Mouse (Mus musculus) midbrain, embryonic 14.5 days (tissue): Measurements from ENCODE around the gene Eps8. TPM values are rescaled to one million over a fixed set of nuclear protein-coding genes. Genes with fewer than 3 reads are reported as not detected.

ENCODE experiments used
- ATAC-seq: fragments of 200-750 bp; cut with Nextera tagmentation; 2 replicates; pipeline ENCODE4 v1.8.0; 2017; ENCODE audit warnings: moderate number of reproducible peaks, moderate library complexity; ENCODE audit not compliant: low FRiP score, low TSS enrichment
- DNase-seq: peaks from one replicate; pipeline ENCODE4 v3.0.0-alpha.2; 2015
- H3K27ac ChIP-seq: fragments of 300-500 bp; sonication (generic); replicated peaks from 2 replicates; pipeline ENCODE4 v1.5.1; 2014; ENCODE audit warnings: mild to moderate bottlenecking, low read depth, low read length, moderate library complexity
- H3K27me3 ChIP-seq: fragments of 300-500 bp; sonication (generic); 2 replicates; pipeline ENCODE4 v1.6.1; 2014; ENCODE audit warnings: low read length, control low read depth, mixed read lengths; ENCODE audit not compliant: control insufficient read depth, insufficient read depth
- H3K36me3 ChIP-seq: fragments of 300-500 bp; sonication (generic); 2 replicates; pipeline ENCODE4 v1.6.1; 2014; ENCODE audit warnings: low read length, control low read depth; ENCODE audit not compliant: control insufficient read depth, insufficient read depth
- H3K4me1 ChIP-seq: fragments of 300-500 bp; sonication (generic); 2 replicates; pipeline ENCODE4 v1.6.1; 2014; ENCODE audit warnings: mild to moderate bottlenecking, antibody characterized with exemption, low read length, control low read depth; ENCODE audit not compliant: control insufficient read depth, insufficient read depth
- H3K4me2 ChIP-seq: fragments of 300-500 bp; sonication (generic); 2 replicates; pipeline ENCODE4 v1.6.1; 2014; ENCODE audit warnings: mild to moderate bottlenecking, low read length, moderate library complexity
- H3K4me3 ChIP-seq: fragments of 300-500 bp; sonication (generic); replicated peaks from 2 replicates; pipeline ENCODE4 v1.5.1; 2014; ENCODE audit warnings: low read depth, low read length
- H3K9ac ChIP-seq: fragments of 300-500 bp; sonication (generic); replicated peaks from 2 replicates; pipeline ENCODE4 v1.6.1; 2014; ENCODE audit warnings: mild to moderate bottlenecking, low read length, moderate library complexity
- H3K9me3 ChIP-seq: fragments of 300-500 bp; sonication (generic); 2 replicates; pipeline ENCODE4 v1.6.1; 2016; ENCODE audit warnings: low read length, control low read depth, mixed read lengths; ENCODE audit not compliant: control insufficient read depth
- WGBS: fragments of 180-500 bp; shearing (Covaris S2); extraction: QIAGEN DNeasy Blood & Tissue Kit; methylation state at CpG from one replicate; pipeline ENCODE4 v1.1.7; 2014; 5-methylcytosine and 5-hydroxymethylcytosine counted together
- polyA plus RNA-seq: library from polyadenylated mRNA; unstranded; fragments of >200 nt; fragmentation: Nextera tagmentation; extraction: Ambion mirVana; gene quantifications from 2 replicates; pipeline ENCODE4 v1.2.1, GENCODE M21; 2014

The Eps8 gene
- polyA plus RNA-seq, 1 experiment from 2014 or later, result 19.2 TPM

GRCm38 (mm10) chr6:137558840-137559239 lies 95.8 kb downstream of the Eps8 start:
- 91% methylated on average over 13 of the region's 13 CpGs for WGBS
- ATAC-seq, result no peak

GRCm38 (mm10) chr6:137557671-137558070 lies 97.0 kb downstream of the Eps8 start:
- Histone ChIP-seq H3K4me3 (no peak overlapping the region), H3K9me3 (no peaks in the 10 kb centered on the region), H3K27ac (no peak overlapping the region), H3K9ac (no peak overlapping the region), H3K4me2 (no peak overlapping the region), H3K4me1 (peaks cover 3% of the 10 kb centered on the region; the same call in 1 of the 2 replicates), H3K27me3 (no peaks in the 10 kb centered on the region), H3K36me3 (no peaks in the 10 kb centered on the region)
- ATAC-seq (no peak), DNase-seq (no peak)
- 84% methylated on average over 2 of the region's 2 CpGs for WGBS

More at GRCm38 (mm10) chr6:137558840-137559239, 95.8 kb downstream of the Eps8 start:
- Histone ChIP-seq H3K4me3 (no peak overlapping the region), H3K4me1 (peaks cover 3% of the 10 kb centered on the region; the same call in 1 of the 2 replicates), H3K27ac (no peak overlapping the region), H3K36me3 (no peaks in the 10 kb centered on the region), H3K9me3 (no peaks in the 10 kb centered on the region), H3K4me2 (no peak overlapping the region), H3K27me3 (no peaks in the 10 kb centered on the region), H3K9ac (no peak overlapping the region)
- no peak for DNase-seq

GRCm38 (mm10) chr6:137557159-137557558 lies 97.5 kb downstream of the Eps8 start:
- Histone ChIP-seq H3K4me2 (no peak overlapping the region), H3K27me3 (no peaks in the 10 kb centered on the region), H3K36me3 (no peaks in the 10 kb centered on the region), H3K4me3 (no peak overlapping the region), H3K9ac (no peak overlapping the region), H3K4me1 (peaks cover 3% of the 10 kb centered on the region; the same call in 1 of the 2 replicates), H3K27ac (no peak overlapping the region), H3K9me3 (no peaks in the 10 kb centered on the region)
- DNase-seq (no peak), ATAC-seq (no peak)
- WGBS, result 92% methylated on average over 4 of the region's 4 CpGs

GRCm38 (mm10) chr6:137556636-137557035 lies 98.0 kb downstream of the Eps8 start:
- no peak overlapping the region for H3K27ac ChIP-seq
- peaks cover 3% of the 10 kb centered on the region; the same call in 1 of the 2 replicates for H3K4me1 ChIP-seq
- DNase-seq, result no peak
- no peaks in the 10 kb centered on the region for H3K27me3 ChIP-seq
- H3K36me3 ChIP-seq, result no peaks in the 10 kb centered on the region
- no peak overlapping the region for H3K9ac ChIP-seq
- WGBS, result 94% methylated on average over 5 of the region's 5 CpGs
- no peak overlapping the region for H3K4me2 ChIP-seq
- ATAC-seq, result no peak; the same call in 1 of the 2 replicates
- no peak overlapping the region for H3K4me3 ChIP-seq
- H3K9me3 ChIP-seq, result no peaks in the 10 kb centered on the region

DNA sequence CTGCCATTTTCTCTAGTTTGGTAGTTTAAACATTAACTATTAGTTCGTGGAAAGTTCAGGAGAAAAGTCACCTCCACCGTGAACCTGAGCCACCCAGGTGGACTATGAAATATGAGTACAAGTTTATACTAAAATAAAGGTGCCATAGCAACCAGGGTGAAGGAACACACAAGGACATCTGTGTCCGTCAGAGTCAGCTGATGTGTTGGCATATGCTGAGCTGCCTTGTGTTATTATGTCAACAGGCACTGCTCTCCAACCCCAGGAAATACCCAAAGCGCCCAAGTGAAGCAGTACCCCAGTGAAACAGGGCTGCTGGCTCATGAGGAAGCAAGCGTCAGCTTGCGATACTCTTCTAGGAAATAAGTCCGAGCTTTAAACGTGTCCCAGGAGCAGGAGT lies 104.5 kb downstream of the Eps8 start:
- Histone ChIP-seq H3K4me3 (no peak overlapping the region), H3K27me3 (no peaks in the 10 kb centered on the region), H3K4me1 (no peaks in the 10 kb centered on the region), H3K27ac (no peak overlapping the region), H3K9me3 (no peaks in the 10 kb centered on the region), H3K4me2 (no peak overlapping the region), H3K9ac (no peak overlapping the region), H3K36me3 (no peaks in the 10 kb centered on the region)
- 84% methylated on average over 8 of the region's 8 CpGs for WGBS
- ATAC-seq (no peak), DNase-seq (no peak)

- H3K9me3 ChIP-seq, result no peaks in the 10 kb centered on the region
- ATAC-seq (no peak), DNase-seq (no peak)
- H3K4me3 ChIP-seq, result no peak overlapping the region
- no peaks in the 10 kb centered on the region for H3K36me3 ChIP-seq
- H3K27ac ChIP-seq, result no peak overlapping the region
- H3K27me3 ChIP-seq, result no peaks in the 10 kb centered on the region
- no peaks in the 10 kb centered on the region for H3K4me1 ChIP-seq
- H3K9ac ChIP-seq, result no peak overlapping the region
- 80% methylated on average over 5 of the region's 5 CpGs for WGBS
- H3K4me2 ChIP-seq, result no peak overlapping the region
Observed at GRCm38 (mm10) chr6:137548613-137549012, 106.1 kb downstream of the Eps8 start.

DNA sequence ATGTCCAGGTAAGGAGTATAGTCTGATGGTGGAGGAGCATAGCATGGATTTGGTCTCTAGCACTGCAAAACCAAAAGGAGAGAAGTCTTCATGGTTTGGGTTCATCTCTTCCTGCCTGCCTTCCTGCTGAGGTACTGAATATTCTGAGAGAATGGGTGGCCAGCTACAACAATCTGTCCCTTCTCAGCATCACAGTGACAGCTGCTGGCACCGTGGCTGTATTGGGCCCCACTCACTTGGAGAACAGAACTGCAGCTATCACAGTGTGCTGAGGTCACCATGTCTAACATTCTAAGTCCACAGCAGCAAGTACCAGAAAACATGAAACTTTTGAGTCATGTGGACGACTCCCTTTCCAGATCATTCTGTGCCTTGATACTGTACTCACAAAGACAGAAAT lies 107.1 kb downstream of the Eps8 start:
- DNase-seq (no peak), ATAC-seq (no peak)
- 90% methylated on average over 2 of the region's 2 CpGs for WGBS

DNA sequence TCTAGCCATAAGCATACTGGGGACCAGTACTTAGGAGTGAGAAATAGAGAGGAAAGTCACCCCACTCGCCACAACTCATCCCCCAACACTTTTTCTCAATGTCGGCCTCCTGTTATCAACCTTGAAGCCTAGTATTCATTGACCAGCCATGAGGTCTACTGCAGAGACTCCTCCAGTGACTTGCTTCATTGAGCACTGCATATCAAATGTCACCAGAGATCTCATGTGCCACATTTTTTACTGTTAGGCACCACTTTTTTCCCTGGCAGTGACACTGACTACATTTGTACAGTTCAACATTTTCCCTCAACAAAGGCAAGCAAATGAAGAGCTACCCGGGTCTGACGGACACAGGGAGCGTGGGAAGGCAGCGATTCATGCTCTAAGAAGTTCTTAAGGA lies 108.6 kb downstream of the Eps8 start:
- Histone ChIP-seq H3K4me1 (peaks cover 17% of the 10 kb centered on the region; the same call in 1 of the 2 replicates), H3K4me2 (no peak overlapping the region), H3K9ac (no peak overlapping the region), H3K36me3 (no peaks in the 10 kb centered on the region), H3K9me3 (no peaks in the 10 kb centered on the region), H3K27me3 (no peaks in the 10 kb centered on the region), H3K4me3 (no peak overlapping the region), H3K27ac (no peak overlapping the region)
- DNase-seq (no peak), ATAC-seq (no peak)
- 76% methylated on average over 6 of the region's 6 CpGs for WGBS

More for the DNA sequence above, 107.1 kb downstream of the Eps8 start:
- Histone ChIP-seq H3K9me3 (no peaks in the 10 kb centered on the region), H3K27me3 (no peaks in the 10 kb centered on the region), H3K4me1 (peaks cover 8% of the 10 kb centered on the region; the same call in 1 of the 2 replicates), H3K27ac (no peak overlapping the region), H3K9ac (no peak overlapping the region), H3K36me3 (no peaks in the 10 kb centered on the region), H3K4me3 (no peak overlapping the region), H3K4me2 (no peak overlapping the region)

DNA sequence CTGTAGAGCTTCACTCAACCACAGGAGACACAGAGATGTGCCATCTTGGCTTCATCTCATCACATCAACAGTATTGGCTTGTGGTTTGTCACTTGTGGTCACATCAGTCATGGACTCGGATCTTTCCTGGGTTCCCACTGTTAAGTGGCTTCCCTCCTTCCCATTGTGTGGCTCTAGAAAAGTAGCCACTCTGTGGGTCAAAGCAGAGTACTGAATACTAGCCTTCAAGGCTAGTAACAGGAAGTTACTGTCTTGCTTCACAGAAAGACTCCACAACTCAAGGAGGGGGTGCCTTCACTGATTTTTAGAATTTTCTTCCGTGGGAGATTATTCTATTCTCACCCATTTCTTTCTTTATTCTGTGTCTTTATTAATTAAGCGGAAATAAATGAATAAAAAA lies 109.3 kb downstream of the Eps8 start:
- Histone ChIP-seq H3K27ac (no peak overlapping the region), H3K4me2 (no peak overlapping the region), H3K9ac (no peak overlapping the region), H3K4me3 (no peak overlapping the region), H3K36me3 (no peaks in the 10 kb centered on the region), H3K9me3 (no peaks in the 10 kb centered on the region), H3K4me1 (peaks cover 17% of the 10 kb centered on the region; the same call in 1 of the 2 replicates), H3K27me3 (no peaks in the 10 kb centered on the region)
- ATAC-seq (no peak), DNase-seq (no peak)
- WGBS, result 83% methylated on average over 3 of the region's 3 CpGs
